Mouse (Mus musculus): ENCODE results near the gene Scyl3. TPM values are rescaled to one million over a fixed set of nuclear protein-coding genes. Genes with fewer than 3 reads are reported as not detected.

The Scyl3 gene
- polyA plus RNA-seq (2015; fragmentation: Nextera tagmentation; extraction: Ambion mirVana) = 6.1 and 7.7 TPM in 2 replicates

GRCm38 (mm10) chr1:163928846-163929245, at the start of gene Scyl3:
Gene Scyl3 (plus strand): TSS chr1:163929100.

GRCm38 (mm10) chr1:163994721-163995608, 66.1 kb downstream of the Scyl3 start, which contains the start of the genes BC055324 and Mettl18:
Gene BC055324 (minus strand): TSS chr1:163994796.
Gene Mettl18 (plus strand): TSS chr1:163994889.

Other genes starting within 250 kb of the Scyl3 start
- 23.1 and 33.4 TPM in 2 replicates for gene Mettl11b, start 203.9 kb upstream of the Scyl3 start, polyA plus RNA-seq (2015; fragmentation: Nextera tagmentation; extraction: Ambion mirVana)
- gene Kifap3, start 149.5 kb upstream of the Scyl3 start, polyA plus RNA-seq (2015; fragmentation: Nextera tagmentation; extraction: Ambion mirVana) = 15.8 and 16.3 TPM in 2 replicates
- gene BC055324, start 65.7 kb downstream of the Scyl3 start, polyA plus RNA-seq (2015; fragmentation: Nextera tagmentation; extraction: Ambion mirVana) = 2.6 and 3.5 TPM in 2 replicates
- 4.2 TPM in 2 replicates for gene Mettl18, start 65.8 kb downstream of the Scyl3 start, polyA plus RNA-seq (2015; fragmentation: Nextera tagmentation; extraction: Ambion mirVana)
- gene Sele, start 119.1 kb downstream of the Scyl3 start, polyA plus RNA-seq (2015; fragmentation: Nextera tagmentation; extraction: Ambion mirVana) = 0.05 and 0.13 TPM in 2 replicates
- gene Sell, start 132.9 kb downstream of the Scyl3 start, polyA plus RNA-seq (2015; fragmentation: Nextera tagmentation; extraction: Ambion mirVana) = 0.27 and 0.45 TPM in 2 replicates
- 0.62 and 0.88 TPM in 2 replicates for gene Selp, start 186.2 kb downstream of the Scyl3 start, polyA plus RNA-seq (2015; fragmentation: Nextera tagmentation; extraction: Ambion mirVana)
- 0.05 TPM in 2 replicates for gene F5, start 222.7 kb downstream of the Scyl3 start, polyA plus RNA-seq (2015; fragmentation: Nextera tagmentation; extraction: Ambion mirVana)

All from skeletal muscle tissue, postnatal 0 days (tissue).